Comparison of ENCODE assay signal across 8 mouse cellular contexts in the genomic region with DNA sequence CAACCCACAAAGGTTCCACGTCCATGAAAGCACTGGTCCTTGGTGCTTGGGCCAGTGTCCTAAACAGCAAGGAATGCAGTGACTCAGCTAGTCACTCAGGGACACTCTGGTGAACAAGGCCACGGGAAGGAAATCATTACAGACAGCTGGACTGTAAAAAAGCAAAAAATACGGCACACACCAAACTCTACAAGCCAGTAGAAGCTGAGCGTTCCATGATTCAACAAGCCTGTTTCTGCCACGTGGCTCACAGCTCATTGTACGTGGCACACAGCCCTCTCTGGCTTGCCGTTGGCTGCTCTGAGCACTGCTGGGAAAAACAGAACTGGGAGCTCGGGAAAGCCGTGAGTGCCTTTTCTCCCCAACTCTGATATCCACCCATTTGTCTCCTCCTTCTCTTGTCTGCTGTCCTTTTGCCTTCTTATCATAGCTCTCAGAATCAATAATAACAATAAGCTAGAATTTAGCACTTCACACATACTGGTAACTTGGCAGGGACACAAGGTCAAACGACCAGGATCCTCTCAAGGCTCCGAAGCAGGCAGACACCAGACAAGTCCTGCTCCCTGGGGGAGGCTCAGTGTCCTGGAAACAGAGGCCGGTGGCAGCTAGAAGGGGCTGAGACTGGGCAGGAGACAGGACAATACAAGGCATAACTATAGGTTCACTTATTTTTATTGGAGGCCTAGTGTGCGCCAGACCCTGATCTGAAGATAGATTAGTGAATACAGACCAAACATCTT. TPM values are rescaled to one million over a fixed set of nuclear protein-coding genes. Genes with fewer than 3 reads are reported as not detected.
DNase-seq lines count a peak whose midpoint lies in the region; ATAC-seq and TF ChIP-seq lines count a peak whose summit lies in the region.

A gene (plus strand): TSS at position 218 of the 743 bp plus-strand sequence.

- H3K4me2 ChIP-seq in midbrain, postnatal 0 days (ENCODE audit: low read depth, low read length, poor library complexity, severe bottlenecking): no peak within 1 kb of the TSS
- no peak within 1 kb of the TSS for H3K4me2 ChIP-seq in midbrain, embryonic 14.5 days (ENCODE audit: low read length)
- H3K4me2 ChIP-seq in kidney, postnatal 0 days (ENCODE audit: low read length): no peak within 1 kb of the TSS
- H3K4me2 ChIP-seq in hindbrain, embryonic 12.5 days (replicated peaks): no peak within 1 kb of the TSS

- 64% methylated on average over 13 of the region's 13 CpGs for WGBS in midbrain, postnatal 0 days
- 75% methylated on average over 13 of the region's 13 CpGs for WGBS in midbrain, embryonic 14.5 days
- WGBS in kidney, postnatal 0 days: 47% methylated on average over 13 of the region's 13 CpGs
- WGBS in hindbrain, embryonic 12.5 days: 68% methylated on average over 13 of the region's 13 CpGs
- WGBS in limb, embryonic 10.5 days: 78% methylated on average over 13 of the region's 13 CpGs

- TF ChIP-seq CTCF in midbrain, postnatal 0 days (IDR thresholded peaks at IDR 0.05): no peak
- TF ChIP-seq CTCF in brain, embryonic 14.5 days (IDR thresholded peaks at IDR 0.05; ENCODE audit: borderline replicate concordance, extremely low read depth, insufficient read depth, insufficient read length): no peak
- no peak for TF ChIP-seq CTCF in kidney, postnatal 0 days (IDR thresholded peaks at IDR 0.05; ENCODE audit: low read depth)

- H3K4me1 ChIP-seq in midbrain, postnatal 0 days (ENCODE audit: insufficient read depth, low read length): no peaks in the 10 kb centered on the region
- H3K4me1 ChIP-seq in midbrain, embryonic 14.5 days (ENCODE audit: control insufficient read depth, insufficient read depth, low read length): no peaks in the 10 kb centered on the region
- H3K4me1 ChIP-seq in kidney, postnatal 0 days (replicated peaks; ENCODE audit: insufficient read depth, low read length): no peaks in the 10 kb centered on the region
- no peaks in the 10 kb centered on the region for H3K4me1 ChIP-seq in hindbrain, embryonic 12.5 days
- peaks cover 4% of the 10 kb centered on the region; the same call in 1 of the 2 replicates for H3K4me1 ChIP-seq in limb, embryonic 10.5 days

- no peak for ATAC-seq in midbrain, postnatal 0 days (ENCODE audit: low FRiP score)
- ATAC-seq in midbrain, embryonic 14.5 days (ENCODE audit: low FRiP score, low TSS enrichment): no peak
- ATAC-seq in kidney, postnatal 0 days (replicated peaks; ENCODE audit: low FRiP score, low read depth): no peak; the same call in 1 of the 2 replicates
- no peak for ATAC-seq in hindbrain, embryonic 12.5 days (ENCODE audit: low FRiP score)

- no peaks in the 10 kb centered on the region for H3K9me3 ChIP-seq in midbrain, postnatal 0 days (ENCODE audit: low read length)
- H3K9me3 ChIP-seq in midbrain, embryonic 14.5 days (ENCODE audit: control insufficient read depth, low read length): no peaks in the 10 kb centered on the region
- no peaks in the 10 kb centered on the region for H3K9me3 ChIP-seq in kidney, postnatal 0 days (replicated peaks; ENCODE audit: low read length)
- no peaks in the 10 kb centered on the region for H3K9me3 ChIP-seq in hindbrain, embryonic 12.5 days (replicated peaks)
- no peaks in the 10 kb centered on the region for H3K9me3 ChIP-seq in limb, embryonic 10.5 days (replicated peaks)

- H3K4me3 ChIP-seq in midbrain, postnatal 0 days (ENCODE audit: low read depth, low read length): no peak within 1 kb of the TSS
- no peak within 1 kb of the TSS for H3K4me3 ChIP-seq in midbrain, embryonic 14.5 days (replicated peaks; ENCODE audit: low read depth, low read length)
- no peak within 1 kb of the TSS for H3K4me3 ChIP-seq in kidney, postnatal 0 days (replicated peaks; ENCODE audit: low read depth, low read length)
- H3K4me3 ChIP-seq in hindbrain, embryonic 12.5 days: no peak within 1 kb of the TSS
- no peak within 1 kb of the TSS for H3K4me3 ChIP-seq in limb, embryonic 10.5 days

- no peaks in the 10 kb centered on the region for H3K27me3 ChIP-seq in midbrain, postnatal 0 days (ENCODE audit: insufficient read depth, low read length)
- no peaks in the 10 kb centered on the region for H3K27me3 ChIP-seq in midbrain, embryonic 14.5 days (ENCODE audit: control insufficient read depth, insufficient read depth, low read length)
- H3K27me3 ChIP-seq in kidney, postnatal 0 days (ENCODE audit: insufficient read depth, low read length): no peaks in the 10 kb centered on the region
- no peaks in the 10 kb centered on the region for H3K27me3 ChIP-seq in hindbrain, embryonic 12.5 days
- H3K27me3 ChIP-seq in limb, embryonic 10.5 days (ENCODE audit: low read depth, poor library complexity, severe bottlenecking): no peaks in the 10 kb centered on the region

- H3K27ac ChIP-seq in midbrain, postnatal 0 days (ENCODE audit: low read depth, low read length): no peak within 1 kb of the TSS
- no peak within 1 kb of the TSS for H3K27ac ChIP-seq in midbrain, embryonic 14.5 days (replicated peaks; ENCODE audit: low read depth, low read length)
- no peak within 1 kb of the TSS for H3K27ac ChIP-seq in kidney, postnatal 0 days
- no peak within 1 kb of the TSS for H3K27ac ChIP-seq in hindbrain, embryonic 12.5 days
- H3K27ac ChIP-seq in limb, embryonic 10.5 days: no peak within 1 kb of the TSS

- H3K9ac ChIP-seq in midbrain, postnatal 0 days (replicated peaks; ENCODE audit: low read length, poor library complexity, severe bottlenecking): no peak within 1 kb of the TSS
- H3K9ac ChIP-seq in midbrain, embryonic 14.5 days (replicated peaks; ENCODE audit: low read length): no peak within 1 kb of the TSS
- H3K9ac ChIP-seq in kidney, postnatal 0 days (ENCODE audit: low read depth, low read length): no peak within 1 kb of the TSS
- H3K9ac ChIP-seq in hindbrain, embryonic 12.5 days: no peak within 1 kb of the TSS

- peak; percentile 16 for DNase-seq in midbrain, postnatal 0 days (ENCODE audit: low spot score)
- no peak for DNase-seq in midbrain, embryonic 14.5 days
- DNase-seq in brain, embryonic 14.5 days (ENCODE audit: low read depth): peak; percentile 15
- DNase-seq in kidney, postnatal 0 days (ENCODE audit: low spot score): peak; percentile 36
- DNase-seq in skeletal muscle tissue, adult 2 months (ENCODE audit: low read depth, low spot score): peak; percentile 90
- no peak for DNase-seq in thymus, postnatal 0 days (ENCODE audit: low spot score)
- no peak for DNase-seq in limb, embryonic 10.5 days (ENCODE audit: low spot score)

- no peaks in the 10 kb centered on the region for H3K36me3 ChIP-seq in midbrain, postnatal 0 days (ENCODE audit: insufficient read depth, low read length)
- H3K36me3 ChIP-seq in midbrain, embryonic 14.5 days (ENCODE audit: control insufficient read depth, insufficient read depth, low read length): no peaks in the 10 kb centered on the region
- H3K36me3 ChIP-seq in kidney, postnatal 0 days (ENCODE audit: insufficient read depth, low read length): no peaks in the 10 kb centered on the region
- no peaks in the 10 kb centered on the region for H3K36me3 ChIP-seq in hindbrain, embryonic 12.5 days
- no peaks in the 10 kb centered on the region for H3K36me3 ChIP-seq in limb, embryonic 10.5 days

- no peak for TF ChIP-seq POLR2A in brain, embryonic 14.5 days (IDR thresholded peaks at IDR 0.05; ENCODE audit: borderline replicate concordance, extremely low read depth, insufficient read depth, insufficient read length, poor library complexity, severe bottlenecking)

RNA-seq across cellular contexts. Expression of the gene that starts here (rescaled TPM):
- total RNA-seq in midbrain, postnatal 0 days (2014; rRNA removed): 1.1 and 3.7 TPM in 2 replicates
- 0.38 and 0.55 TPM in 2 replicates for polyA plus RNA-seq in midbrain, postnatal 0 days (2015; fragmentation: Nextera tagmentation; extraction: Ambion mirVana)
- 0.14 and 0.34 TPM in 2 replicates for polyA plus RNA-seq in midbrain, embryonic 14.5 days (2014; fragmentation: Nextera tagmentation; extraction: Ambion mirVana)
- polyA plus RNA-seq in brain, embryonic 14.5 days (2012; rRNA removed): 0.33 and 0.48 TPM in 2 replicates
- polyA plus RNA-seq in kidney, postnatal 0 days (2015; fragmentation: Nextera tagmentation; extraction: Ambion mirVana): 4.1 and 4.2 TPM in 2 replicates
- polyA plus RNA-seq in hindbrain, embryonic 12.5 days (2016; fragmentation: Nextera tagmentation; extraction: Ambion mirVana): 0.63 and 1.4 TPM in 2 replicates
- 1.4 and 1.7 TPM in 2 replicates for polyA plus RNA-seq in thymus, postnatal 0 days (2015; fragmentation: Nextera tagmentation; extraction: Ambion mirVana)
- 0.90 and 1.6 TPM in 2 replicates for polyA plus RNA-seq in limb, embryonic 10.5 days (2016; fragmentation: Nextera tagmentation; extraction: Ambion mirVana)

Comparison
In these comparisons a context has a peak if more than half of its experiments do, and no peak if none do; other contexts are left out.
1. DNase-seq: peak in midbrain, postnatal 0 days (single experiment), kidney, postnatal 0 days (single experiment) and skeletal muscle tissue, adult 2 months (single experiment); none in midbrain, embryonic 14.5 days (single experiment), thymus, postnatal 0 days (single experiment) and limb, embryonic 10.5 days (single experiment).
2. Peak in DNase-seq in brain, embryonic 14.5 days; RNA of the gene not detected or under 1 TPM.